Mouse (Mus musculus) small intestine, adult 2 months (tissue): ENCODE results near the gene Synpo2.

Experiments used
- CTCF ChIP-seq: fragments of 200-500 bp; IDR thresholded peaks from 2 replicates; pipeline ENCODE4 v1.5.1; 2012; ENCODE audit warnings: low read depth, mild to moderate bottlenecking, control low read depth, inconsistent platforms, low read length, moderate library complexity, mixed read lengths; ENCODE audit not compliant: insufficient replicate concordance, insufficient read length; ENCODE audit errors: extremely low read depth
- POLR2A ChIP-seq: fragments of 200-500 bp; IDR thresholded peaks from 2 replicates; pipeline ENCODE4 v1.6.1; 2012; ENCODE audit warnings: low read depth, mild to moderate bottlenecking, control low read depth, inconsistent platforms, low read length, moderate library complexity

- TF ChIP-seq POLR2A: no peak
- no peak for TF ChIP-seq CTCF
These were observed 95.8 kb downstream of the Synpo2 start for GRCm38 (mm10) chr3:123140134-123140533.
